Mouse (Mus musculus): ENCODE measurements around the gene Paip2b. TPM values are rescaled to one million over a fixed set of nuclear protein-coding genes. Genes with fewer than 3 reads are reported as not detected.
"Not testable (repeated sequence)": the region's sequence is repeated elsewhere in the genome, so short reads cannot be mapped to it uniquely, and the experiment has no call there.

Gene Paip2b
- polyA plus RNA-seq, 1 experiment from 2014 or later = 22.4 TPM

DNA sequence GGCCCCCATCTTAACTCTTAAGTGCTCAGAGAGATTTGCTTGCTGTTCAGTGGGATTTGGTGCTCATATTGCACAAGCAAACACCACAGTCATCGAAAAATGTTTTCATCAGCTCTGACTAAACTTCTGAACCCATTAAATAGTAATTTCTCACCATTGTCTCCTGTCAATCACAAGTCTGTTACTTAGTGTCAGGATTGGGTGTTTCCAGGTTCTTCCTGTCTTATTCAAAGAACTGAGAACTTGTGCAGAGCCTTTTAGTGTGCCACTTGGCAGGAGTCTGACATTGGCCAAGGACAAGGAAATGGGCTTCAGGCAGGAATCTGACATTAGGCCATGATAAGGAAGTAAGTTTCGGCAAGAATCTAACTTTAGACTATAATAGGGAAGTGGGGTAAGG lies 6.5 kb upstream of the Paip2b start:
- no peaks in the 10 kb centered on the region for H3K9me3 ChIP-seq
- H3K4me2 ChIP-seq (replicated peaks) = no peak overlapping the region
- no peak overlapping the region for H3K4me3 ChIP-seq
- 84% methylated on average over 2 of the region's 2 CpGs for WGBS
- no peaks in the 10 kb centered on the region for H3K4me1 ChIP-seq
- no peak overlapping the region for H3K27ac ChIP-seq
- no peak overlapping the region for H3K9ac ChIP-seq
- H3K27me3 ChIP-seq (replicated peaks) = no peaks in the 10 kb centered on the region
- no peak for ATAC-seq (ENCODE audit: low FRiP score, low read depth)
- H3K36me3 ChIP-seq = no peaks in the 10 kb centered on the region

- Histone ChIP-seq H3K4me3 (no peak overlapping the region), H3K4me2 (replicated peaks) (no peak overlapping the region), H3K9ac (no peak overlapping the region), H3K27me3 (replicated peaks) (no peaks in the 10 kb centered on the region), H3K27ac (no peak overlapping the region), H3K4me1 (0 out of 2 replicates have a peak, but pooled peaks cover 3% of the 10 kb centered on the region), H3K36me3 (no peaks in the 10 kb centered on the region), H3K9me3 (no peaks in the 10 kb centered on the region)
- WGBS = 82% methylated on average over 2 of the region's 2 CpGs
- no peak for ATAC-seq (ENCODE audit: low FRiP score, low read depth)
These were observed 5.3 kb upstream of the Paip2b start for GRCm38 (mm10) chr6:83836826-83837225.

GRCm38 (mm10) chr6:83832393-83832792 lies 852 bp upstream of the Paip2b start:
- H3K27me3 ChIP-seq (replicated peaks); H3K9ac ChIP-seq; H3K36me3 ChIP-seq; H3K9me3 ChIP-seq; ATAC-seq (ENCODE audit: low FRiP score, low read depth); H3K4me1 ChIP-seq; H3K4me3 ChIP-seq: not testable (repeated sequence)
- Histone ChIP-seq H3K4me2 (replicated peaks) (peak overlapping the region; percentile 52), H3K27ac (0 out of 2 replicates have a peak overlapping the region, but pooled peaks have one; percentile 27)
- WGBS = 63% methylated on average over 1 of the region's 1 CpGs

DNA sequence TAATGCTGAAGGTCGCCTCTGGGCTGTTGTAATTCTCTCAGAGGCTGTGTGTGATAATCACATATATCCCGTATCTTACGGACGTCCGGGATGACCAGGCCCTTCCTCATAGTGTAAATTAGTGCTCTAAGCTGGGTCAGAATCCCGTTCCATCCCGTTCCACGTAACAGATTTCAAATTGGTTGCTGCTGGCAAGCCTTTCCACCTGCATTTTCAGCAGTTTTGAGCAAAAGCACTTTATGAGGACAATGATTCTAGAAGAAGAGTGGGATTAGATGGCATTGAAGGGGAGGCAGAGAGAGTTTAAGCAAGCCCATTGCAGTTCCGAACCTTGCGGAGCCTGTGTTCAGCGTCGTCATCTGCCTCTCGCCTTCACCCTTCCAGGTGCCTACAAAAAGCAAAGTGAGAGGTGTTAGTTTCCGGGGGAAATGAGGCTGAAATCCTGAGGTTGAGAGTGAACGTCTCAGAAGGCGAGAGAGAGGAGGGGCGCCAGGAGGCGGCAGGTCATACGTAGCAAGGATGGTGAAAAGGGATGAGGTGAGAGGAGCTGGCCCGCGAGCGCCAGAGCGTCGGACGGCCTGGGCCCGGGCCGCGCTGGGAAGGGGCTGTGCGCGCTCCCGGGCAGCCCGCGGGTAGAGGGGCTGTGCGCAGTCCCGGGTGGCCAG lies 468 bp downstream of the Paip2b start:
- under 1% methylated on average over 35 of the region's 35 CpGs for WGBS

GRCm38 (mm10) chr6:83821856-83822255 lies 9.7 kb downstream of the Paip2b start:
- no peak overlapping the region for H3K4me2 ChIP-seq (replicated peaks)
- H3K4me1 ChIP-seq = no peaks in the 10 kb centered on the region
- no peak for ATAC-seq (ENCODE audit: low FRiP score, low read depth)
- H3K9ac ChIP-seq = no peak overlapping the region
- H3K27ac ChIP-seq = no peak overlapping the region
- 70% methylated on average over 2 of the region's 2 CpGs for WGBS
- no peaks in the 10 kb centered on the region for H3K27me3 ChIP-seq (replicated peaks)
- peaks cover 8% of the 10 kb centered on the region for H3K36me3 ChIP-seq
- H3K4me3 ChIP-seq = no peak overlapping the region
- no peaks in the 10 kb centered on the region for H3K9me3 ChIP-seq

More for the DNA sequence above, 468 bp downstream of the Paip2b start:
- Histone ChIP-seq H3K9ac (peak overlapping the region; percentile 80), H3K27me3 (replicated peaks) (no peaks in the 10 kb centered on the region), H3K27ac (peak overlapping the region; percentile 75; the same call in 1 of the 2 replicates), H3K4me2 (replicated peaks) (peak overlapping the region; percentile 82), H3K9me3 (no peaks in the 10 kb centered on the region), H3K4me1 (peaks cover 7% of the 10 kb centered on the region; the same call in 1 of the 2 replicates), H3K4me3 (peak overlapping the region; percentile 69), H3K36me3 (no peaks in the 10 kb centered on the region)
- peak; percentile 88 for ATAC-seq (ENCODE audit: low FRiP score, low read depth)

GRCm38 (mm10) chr6:83820727-83821515 lies 10.6 kb downstream of the Paip2b start:
- H3K9me3 ChIP-seq = no peaks in the 10 kb centered on the region
- 92% methylated on average over 2 of the region's 2 CpGs for WGBS
- no peak for ATAC-seq (ENCODE audit: low FRiP score, low read depth)
- no peak overlapping the region for H3K4me2 ChIP-seq (replicated peaks)
- no peak overlapping the region for H3K4me3 ChIP-seq
- no peaks in the 10 kb centered on the region for H3K4me1 ChIP-seq
- H3K36me3 ChIP-seq = peaks cover 11% of the 10 kb centered on the region
- no peaks in the 10 kb centered on the region for H3K27me3 ChIP-seq (replicated peaks)
- H3K27ac ChIP-seq = no peak overlapping the region
- no peak overlapping the region for H3K9ac ChIP-seq

- H3K4me3 ChIP-seq = no peak overlapping the region
- WGBS = 88% methylated on average over 1 of the region's 1 CpGs
- peaks cover 15% of the 10 kb centered on the region for H3K36me3 ChIP-seq
- ATAC-seq (ENCODE audit: low FRiP score, low read depth) = no peak
- no peaks in the 10 kb centered on the region for H3K9me3 ChIP-seq
- no peak overlapping the region for H3K4me2 ChIP-seq (replicated peaks)
- no peak overlapping the region for H3K27ac ChIP-seq
- no peaks in the 10 kb centered on the region for H3K4me1 ChIP-seq
- H3K9ac ChIP-seq = no peak overlapping the region
- no peaks in the 10 kb centered on the region for H3K27me3 ChIP-seq (replicated peaks)
These were observed 12.5 kb downstream of the Paip2b start for GRCm38 (mm10) chr6:83818996-83819395.

- no peak for ATAC-seq (ENCODE audit: low FRiP score, low read depth)
- Histone ChIP-seq H3K4me3 (no peak overlapping the region), H3K9ac (no peak overlapping the region), H3K27ac (no peak overlapping the region), H3K27me3 (replicated peaks) (no peaks in the 10 kb centered on the region), H3K4me2 (replicated peaks) (no peak overlapping the region), H3K9me3 (no peaks in the 10 kb centered on the region), H3K4me1 (no peaks in the 10 kb centered on the region), H3K36me3 (peaks cover 31% of the 10 kb centered on the region)
- 90% methylated on average over 3 of the region's 3 CpGs for WGBS
These were observed 15.7 kb downstream of the Paip2b start for GRCm38 (mm10) chr6:83815801-83816200.

- peaks cover 48% of the 10 kb centered on the region for H3K36me3 ChIP-seq
- H3K27me3 ChIP-seq (replicated peaks) = no peaks in the 10 kb centered on the region
- no peak for ATAC-seq (ENCODE audit: low FRiP score, low read depth)
- no peaks in the 10 kb centered on the region for H3K9me3 ChIP-seq
- no peak overlapping the region for H3K27ac ChIP-seq
- H3K4me2 ChIP-seq (replicated peaks) = no peak overlapping the region
- 90% methylated on average over 3 of the region's 3 CpGs for WGBS
- no peaks in the 10 kb centered on the region for H3K4me1 ChIP-seq
- H3K9ac ChIP-seq = no peak overlapping the region
- H3K4me3 ChIP-seq = no peak overlapping the region
These were observed 28.7 kb downstream of the Paip2b start for GRCm38 (mm10) chr6:83802846-83803245.

DNA sequence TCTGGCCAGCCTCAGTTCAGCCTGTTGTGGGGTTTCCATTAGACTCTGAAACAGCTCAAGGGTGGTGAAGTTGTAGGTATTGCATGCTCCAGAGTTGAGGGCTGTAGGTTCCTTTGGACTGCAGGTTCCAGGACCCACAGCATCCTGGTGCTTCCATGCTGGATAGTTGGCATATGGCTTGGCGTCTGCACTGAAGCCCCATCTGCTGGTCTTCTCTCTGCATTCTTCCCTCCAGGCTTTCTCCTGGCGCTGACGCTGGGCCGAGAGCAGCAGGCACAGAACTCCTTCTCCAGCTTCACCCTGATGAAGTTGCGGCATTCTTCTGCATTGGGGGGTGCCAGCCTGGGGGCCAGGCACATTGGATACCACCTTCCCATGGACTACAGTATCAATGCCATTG lies 29.5 kb downstream of the Paip2b start:
- H3K4me3 ChIP-seq = no peak overlapping the region
- H3K9ac ChIP-seq = no peak overlapping the region
- no peaks in the 10 kb centered on the region for H3K9me3 ChIP-seq
- WGBS = 94% methylated on average over 5 of the region's 5 CpGs
- ATAC-seq (ENCODE audit: low FRiP score, low read depth) = no peak
- H3K4me2 ChIP-seq (replicated peaks) = no peak overlapping the region
- H3K27me3 ChIP-seq (replicated peaks) = no peaks in the 10 kb centered on the region
- no peak overlapping the region for H3K27ac ChIP-seq
- H3K4me1 ChIP-seq = no peaks in the 10 kb centered on the region
- H3K36me3 ChIP-seq = peaks cover 42% of the 10 kb centered on the region

DNA sequence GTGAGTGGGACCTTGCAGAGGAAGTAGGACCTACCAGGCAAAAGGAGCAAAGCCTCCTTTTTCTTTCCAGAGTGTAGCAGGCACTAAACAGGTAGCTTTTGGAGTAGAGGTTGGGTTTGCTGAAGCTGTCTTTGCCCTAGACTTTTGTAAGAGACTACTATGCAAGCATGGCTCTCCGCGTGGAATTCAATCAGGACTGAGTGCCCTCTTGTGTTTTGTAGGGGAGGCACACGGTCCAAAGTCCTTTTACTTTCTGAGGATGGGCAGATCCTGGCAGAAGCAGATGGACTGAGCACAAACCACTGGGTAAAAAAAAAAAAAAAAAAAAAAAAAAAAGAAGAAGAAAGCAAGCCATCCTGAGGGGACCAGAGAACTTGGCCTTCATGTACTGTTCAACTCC lies 34.9 kb downstream of the Paip2b start:
- Histone ChIP-seq H3K4me2 (replicated peaks) (no peak overlapping the region), H3K4me1 (peaks cover 6% of the 10 kb centered on the region), H3K4me3 (no peak overlapping the region), H3K9ac (no peak overlapping the region), H3K27ac (no peak overlapping the region), H3K27me3 (replicated peaks) (no peaks in the 10 kb centered on the region), H3K36me3 (peaks cover 20% of the 10 kb centered on the region), H3K9me3 (no peaks in the 10 kb centered on the region)
- ATAC-seq (ENCODE audit: low FRiP score, low read depth) = no peak
- 65% methylated on average over 3 of the region's 3 CpGs for WGBS

DNA sequence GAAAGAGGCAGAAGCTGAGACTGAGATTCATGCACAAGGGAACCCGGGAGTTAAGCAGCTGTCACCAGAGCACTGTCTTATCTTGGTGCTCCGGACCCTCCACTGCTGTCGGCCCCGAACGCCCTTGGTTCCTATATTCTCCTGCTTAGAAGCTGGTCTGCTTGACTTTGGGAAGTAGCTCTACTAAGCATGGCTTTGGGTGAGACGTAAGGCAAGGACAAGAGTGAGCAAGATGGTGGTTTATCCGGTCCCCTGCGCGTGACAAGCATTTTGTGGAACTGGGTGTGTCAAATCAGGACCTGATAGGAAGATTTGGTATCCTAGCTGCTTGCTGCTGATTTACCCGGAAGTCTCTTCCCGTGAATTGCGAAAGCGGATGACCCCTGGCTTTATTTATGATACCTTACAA lies 36.0 kb downstream of the Paip2b start:
- Histone ChIP-seq H3K4me3 (peak overlapping the region; percentile 80), H3K27ac (peak overlapping the region; percentile 92), H3K9me3 (no peaks in the 10 kb centered on the region), H3K27me3 (replicated peaks) (no peaks in the 10 kb centered on the region), H3K9ac (peak overlapping the region; percentile 84), H3K4me1 (peaks cover 6% of the 10 kb centered on the region), H3K36me3 (peaks cover 9% of the 10 kb centered on the region; the same call in 1 of the 2 replicates), H3K4me2 (replicated peaks) (peak overlapping the region; percentile 89)
- peak; percentile 15; the same call in 1 of the 2 replicates for ATAC-seq (ENCODE audit: low FRiP score, low read depth)
- whole genome bisulfite sequencing = 13% methylated on average over 13 of the region's 13 CpGs

Measured in neural tube, embryonic 12.5 days (tissue).